Mouse (Mus musculus): Measurements from ENCODE around the gene Atf6.

- TF ChIP-seq CTCF (IDR thresholded peaks at IDR 0.05; ENCODE audit: low read depth) = no peak
- TF ChIP-seq EP300 (IDR thresholded peaks at IDR 0.05; ENCODE audit: low read depth) = no peak
These were observed 10.2 kb downstream of the Atf6 start for GRCm38 (mm10) chr1:170857369-170857768.
